Mouse (Mus musculus): ENCODE results near the gene Hspb7.

GRCm38 (mm10) chr4:141421423-141421822 is 844 bp downstream of the Hspb7 start:
- TF ChIP-seq CTCF (IDR thresholded peaks at IDR 0.05; ENCODE audit: insufficient read depth, low read depth, low read length) (no peak), POLR2A (IDR thresholded peaks at IDR 0.05; ENCODE audit: insufficient read depth, low read depth, low read length) (no peak)

Measured in olfactory bulb, adult 2 months (tissue).